Mouse (Mus musculus) neural tube, embryonic 12.5 days (tissue): ENCODE results near the gene 4430402I18Rik. TPM values are rescaled to one million over a fixed set of nuclear protein-coding genes. Genes with fewer than 3 reads are reported as not detected.

ENCODE experiments used
- ATAC-seq: fragments of 200-750 bp; cut with Nextera tagmentation; 2 replicates; pipeline ENCODE4 v1.8.0; 2017; ENCODE audit warnings: low read depth, mild to moderate bottlenecking, moderate TSS enrichment, moderate library complexity; ENCODE audit not compliant: low FRiP score
- H3K27ac ChIP-seq: fragments of 300-500 bp; sonication (generic); 2 replicates; pipeline ENCODE4 v1.5.1; 2016
- H3K27me3 ChIP-seq: fragments of 300-500 bp; sonication (generic); replicated peaks from 2 replicates; pipeline ENCODE4 v1.6.1; 2016; ENCODE audit warnings: mild to moderate bottlenecking
- H3K36me3 ChIP-seq: fragments of 300-500 bp; sonication (generic); 2 replicates; pipeline ENCODE4 v1.6.1; 2016; ENCODE audit warnings: mild to moderate bottlenecking
- H3K4me1 ChIP-seq: fragments of 300-500 bp; sonication (generic); 2 replicates; pipeline ENCODE4 v1.6.1; 2016
- H3K4me2 ChIP-seq: fragments of 300-500 bp; sonication (generic); replicated peaks from 2 replicates; pipeline ENCODE4 v1.6.1; 2016; ENCODE audit warnings: mild to moderate bottlenecking
- H3K4me3 ChIP-seq: fragments of 300-500 bp; sonication (generic); 2 replicates; pipeline ENCODE4 v1.5.1; 2016
- H3K9ac ChIP-seq: fragments of 300-500 bp; sonication (generic); 2 replicates; pipeline ENCODE4 v1.6.1; 2016; ENCODE audit warnings: mild to moderate bottlenecking
- H3K9me3 ChIP-seq: fragments of 300-500 bp; sonication (generic); 2 replicates; pipeline ENCODE4 v1.6.1; 2016; ENCODE audit warnings: mild to moderate bottlenecking
- WGBS: fragments of 180-500 bp; shearing (Covaris S2); methylation state at CpG from one replicate; pipeline ENCODE4 v1.1.7; 2016; 5-methylcytosine and 5-hydroxymethylcytosine counted together
- polyA plus RNA-seq: library from polyadenylated mRNA; unstranded; fragments of >200 nt; fragmentation: Nextera tagmentation; extraction: Ambion mirVana; gene quantifications from 2 replicates; pipeline ENCODE4 v1.2.1, GENCODE M21; 2016

4430402I18Rik gene
- polyA plus RNA-seq, 1 experiment from 2014 or later = 0.39 TPM

GRCm38 (mm10) chr19:28844946-28845710 is 122.5 kb downstream of the 4430402I18Rik start:
- no peak for ATAC-seq
- no peak overlapping the region for H3K27ac ChIP-seq
- H3K9me3 ChIP-seq = no peaks in the 10 kb centered on the region
- no peaks in the 10 kb centered on the region for H3K27me3 ChIP-seq
- H3K9ac ChIP-seq = no peak overlapping the region
- H3K4me3 ChIP-seq = no peak overlapping the region
- H3K4me1 ChIP-seq = no peaks in the 10 kb centered on the region
- no peaks in the 10 kb centered on the region for H3K36me3 ChIP-seq
- WGBS = 73% methylated on average over 8 of the region's 8 CpGs
- H3K4me2 ChIP-seq = no peak overlapping the region

Other genes starting within 250 kb of the 4430402I18Rik start
- 11.4 and 12.0 TPM in 2 replicates for gene Slc1a1, start 132.8 kb downstream of the 4430402I18Rik start, polyA plus RNA-seq
- gene Plpp6, start 3.8 kb downstream of the 4430402I18Rik start, polyA plus RNA-seq = 9.5 and 10.7 TPM in 2 replicates
- 55.4 and 57.7 TPM in 2 replicates for gene Cdc37l1, start 22.6 kb upstream of the 4430402I18Rik start, polyA plus RNA-seq
- 65.1 and 66.3 TPM in 2 replicates for gene Ak3, start 80.2 kb upstream of the 4430402I18Rik start, polyA plus RNA-seq
- gene Rcl1, start 133.6 kb upstream of the 4430402I18Rik start, polyA plus RNA-seq = 36.2 and 38.4 TPM in 2 replicates